Comparison of ENCODE assay signal across 9 mouse cellular contexts in genomic region chr7:35586906-35587445, GRCm38 (mm10). TPM values are rescaled to one million over a fixed set of nuclear protein-coding genes. Genes with fewer than 3 reads are reported as not detected.
DNase-seq lines count a peak whose midpoint lies in the region; ATAC-seq and TF ChIP-seq lines count a peak whose summit lies in the region.
"Had no signal": no experiment of that assay in that cellular context is flagged by ENCODE, and none has a peak within 500 bp of the region (broad histone marks: within the 10 kb centered on the region; RNA-seq: fewer than 3 reads in every experiment).

No protein-coding gene starts in this region.

- DNase-seq in gastrocnemius, postnatal 10 days: peak; percentile 22
- no peak for DNase-seq in gastrocnemius, postnatal 25 days
- DNase-seq in liver, embryonic 13.5 days: no peak
- no peak for DNase-seq in retina, postnatal 1 day
- DNase-seq in layer of hippocampus, postnatal 10 days (ENCODE audit: low spot score in 2 of 2): no peak
- DNase-seq in thymus, postnatal 4 days: no peak

- no peak overlapping the region for H3K27ac ChIP-seq in forebrain, embryonic 15.5 days (replicated peaks)
- H3K27ac ChIP-seq in liver, embryonic 13.5 days: peak overlapping the region; percentile 87

- peaks cover 25% of the 10 kb centered on the region for H3K36me3 ChIP-seq in E14TG2a.4 (ENCODE audit: insufficient read depth, low read length)
- no peaks in the 10 kb centered on the region for H3K36me3 ChIP-seq in forebrain, embryonic 15.5 days
- peaks cover 7% of the 10 kb centered on the region for H3K36me3 ChIP-seq in liver, embryonic 13.5 days

- H3K9me3 ChIP-seq in E14TG2a.4 (ENCODE audit: low read length): no peaks in the 10 kb centered on the region
- H3K9me3 ChIP-seq in forebrain, embryonic 15.5 days: no peaks in the 10 kb centered on the region
- H3K9me3 ChIP-seq in liver, embryonic 13.5 days (replicated peaks): no peaks in the 10 kb centered on the region

- no peak for ATAC-seq in forebrain, embryonic 15.5 days (replicated peaks)
- ATAC-seq in liver, embryonic 13.5 days (ENCODE audit: low read depth): no peak

- peak overlapping the region; percentile 100 for H3K4me2 ChIP-seq in forebrain, embryonic 15.5 days (replicated peaks)
- peak overlapping the region; percentile 98 for H3K4me2 ChIP-seq in liver, embryonic 13.5 days

- WGBS in forebrain, embryonic 15.5 days: 19% methylated on average over 15 of the region's 15 CpGs
- WGBS in liver, embryonic 13.5 days (ENCODE audit: insufficient replicate concordance): 7% methylated on average over 15 of the region's 15 CpGs

- H3K27me3 ChIP-seq in E14TG2a.4 (ENCODE audit: insufficient read depth, low read length): peaks cover 24% of the 10 kb centered on the region
- peaks cover 32% of the 10 kb centered on the region for H3K27me3 ChIP-seq in forebrain, embryonic 15.5 days
- H3K27me3 ChIP-seq in liver, embryonic 13.5 days: peaks cover 35% of the 10 kb centered on the region

- peaks cover 50% of the 10 kb centered on the region for H3K4me1 ChIP-seq in E14TG2a.4 (replicated peaks; ENCODE audit: low read depth, low read length)
- peaks cover 32% of the 10 kb centered on the region for H3K4me1 ChIP-seq in forebrain, embryonic 15.5 days
- H3K4me1 ChIP-seq in liver, embryonic 13.5 days (replicated peaks): peaks cover 66% of the 10 kb centered on the region

- no peak for TF ChIP-seq CTCF in E14TG2a.4 (conservative IDR thresholded peaks at IDR 0.05; ENCODE audit: low read length)

- H3K9ac ChIP-seq in forebrain, embryonic 15.5 days (replicated peaks): peak overlapping the region; percentile 80
- H3K9ac ChIP-seq in liver, embryonic 13.5 days: peak overlapping the region; percentile 94

- peak overlapping the region; percentile 97 for H3K4me3 ChIP-seq in E14TG2a.4 (replicated peaks; ENCODE audit: low read length)
- peak overlapping the region; percentile 83 for H3K4me3 ChIP-seq in forebrain, embryonic 15.5 days
- peak overlapping the region; percentile 91 for H3K4me3 ChIP-seq in liver, embryonic 13.5 days (replicated peaks)

RNA-seq across cellular contexts. Expression of gene Ankrd27, which starts 0.9 kb away (rescaled TPM):
- total RNA-seq in gastrocnemius, postnatal 10 days (2021): 10 to 100 TPM; 13.3 to 19.1 TPM
- 10 to 100 TPM in 1 of 2 experiments, 1 to 10 TPM in 1; 7.9 to 11.1 TPM for total RNA-seq in gastrocnemius, postnatal 25 days (2021)
- 30.1 and 32.0 TPM in 2 replicates for polyA plus RNA-seq in forebrain, embryonic 15.5 days (2015; fragmentation: Nextera tagmentation; extraction: Ambion mirVana)
- polyA plus RNA-seq in liver, embryonic 13.5 days (2015; fragmentation: Nextera tagmentation; extraction: Ambion mirVana): 26.1 and 31.7 TPM in 2 replicates
- total RNA-seq in layer of hippocampus, postnatal 10 days (2021): 10 to 100 TPM; 40.1 to 46.4 TPM

RNA-seq across cellular contexts. Expression of gene Rgs9bp, which starts 1.6 kb away (rescaled TPM):
- total RNA-seq in gastrocnemius, postnatal 10 days (2021): under 1 TPM; 0.07 to 0.18 TPM
- under 1 TPM; 0.05 to 0.43 TPM for total RNA-seq in gastrocnemius, postnatal 25 days (2021)
- polyA plus RNA-seq in forebrain, embryonic 15.5 days (2015; fragmentation: Nextera tagmentation; extraction: Ambion mirVana): 0.08 and 0.10 TPM in 2 replicates
- 0.03 and 0.05 TPM in 2 replicates for polyA plus RNA-seq in liver, embryonic 13.5 days (2015; fragmentation: Nextera tagmentation; extraction: Ambion mirVana)
- under 1 TPM; 0.62 to 0.87 TPM for total RNA-seq in layer of hippocampus, postnatal 10 days (2021)

RNA-seq across cellular contexts. Expression of gene Nudt19, which starts 30.9 kb away (rescaled TPM):
- total RNA-seq in gastrocnemius, postnatal 10 days (2021): 10 to 100 TPM; 37.0 to 41.8 TPM
- 10 to 100 TPM; 37.7 to 42.7 TPM for total RNA-seq in gastrocnemius, postnatal 25 days (2021)
- 97.4 and 97.5 TPM in 2 replicates for polyA plus RNA-seq in forebrain, embryonic 15.5 days (2015; fragmentation: Nextera tagmentation; extraction: Ambion mirVana)
- polyA plus RNA-seq in liver, embryonic 13.5 days (2015; fragmentation: Nextera tagmentation; extraction: Ambion mirVana): 96.0 and 105 TPM in 2 replicates
- 10 to 100 TPM; 63.4 to 77.1 TPM for total RNA-seq in layer of hippocampus, postnatal 10 days (2021)

RNA-seq across cellular contexts. Expression of gene Tdrd12, which starts 49.4 kb away (rescaled TPM):
- total RNA-seq in gastrocnemius, postnatal 10 days (2021): under 1 TPM in 1 of 2 experiments, not detected in 1; 0.14 TPM
- total RNA-seq in gastrocnemius, postnatal 25 days (2021): not detected
- polyA plus RNA-seq in forebrain, embryonic 15.5 days (2015; fragmentation: Nextera tagmentation; extraction: Ambion mirVana): 0.43 and 0.51 TPM in 2 replicates
- 0.07 and 0.33 TPM in 2 replicates for polyA plus RNA-seq in liver, embryonic 13.5 days (2015; fragmentation: Nextera tagmentation; extraction: Ambion mirVana)
- 1 to 10 TPM in 1 of 2 experiments, under 1 TPM in 1; 0.76 to 1.2 TPM for total RNA-seq in layer of hippocampus, postnatal 10 days (2021)
- total RNA-seq: hematopoietic stem cell, adult 5-6 weeks had no signal
